Mouse (Mus musculus) T-cell, adult 2 months (primary cell): ENCODE measurements around the gene Degs1.
"Not testable (repeated sequence)": the region's sequence is repeated elsewhere in the genome, so short reads cannot be mapped to it uniquely, and the experiment has no call there.

ENCODE experiments used
- DNase-seq: peaks from one replicate; pipeline ENCODE4 v3.0.0; 2022; ENCODE audit warnings: low spot score

The Degs1 gene

DNA sequence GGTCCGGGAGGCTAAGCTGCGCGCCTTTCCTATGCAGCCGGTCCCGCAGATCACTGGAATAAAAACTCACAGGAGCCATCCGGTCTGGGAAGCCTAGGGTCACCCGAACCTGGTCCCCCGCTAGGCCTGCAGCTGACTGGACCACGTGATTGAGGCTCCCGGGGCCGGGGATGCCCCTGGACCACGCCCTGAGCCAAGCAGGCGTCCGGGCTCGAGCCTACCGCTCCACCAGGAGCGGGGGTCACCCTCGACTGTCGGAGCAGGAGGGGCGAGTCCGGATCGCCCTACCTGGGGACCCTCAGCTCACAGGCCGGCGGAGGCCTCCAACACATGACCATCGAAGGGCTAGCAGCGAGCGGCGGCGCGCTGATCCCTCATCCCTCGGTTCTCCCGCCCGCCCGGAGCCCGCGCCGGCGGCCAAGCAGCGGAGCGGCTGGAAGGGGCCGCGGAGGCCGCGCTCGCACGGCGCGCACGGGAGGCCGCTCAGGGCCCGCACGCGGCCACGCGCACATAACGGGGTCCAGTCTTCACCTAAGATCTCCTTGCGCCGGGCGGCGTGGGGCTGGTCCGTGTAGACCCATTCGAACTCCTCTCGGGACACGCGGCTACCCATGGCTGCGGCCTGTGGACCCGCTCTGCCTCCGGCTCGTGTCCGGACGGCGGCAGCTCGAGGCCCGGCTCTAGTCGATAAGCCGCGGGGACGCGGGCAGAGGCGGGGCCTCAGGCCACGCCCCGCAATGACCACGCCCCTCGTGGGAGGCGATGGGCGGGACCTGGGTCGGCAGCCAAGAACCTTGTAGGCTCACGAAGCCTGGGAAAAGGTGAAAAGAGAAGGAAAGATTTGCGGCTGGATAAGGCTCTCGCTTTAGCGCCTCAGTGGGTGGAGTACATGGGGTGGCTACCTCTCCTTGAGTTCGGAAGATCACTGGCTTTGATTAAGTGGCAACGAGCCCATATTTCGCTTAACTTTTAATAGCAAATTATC, at the start of gene Degs1:
Gene Degs1 (minus strand): TSS at position 714 of the 985 bp plus-strand sequence.
- peak; percentile 90 for DNase-seq

DNA sequence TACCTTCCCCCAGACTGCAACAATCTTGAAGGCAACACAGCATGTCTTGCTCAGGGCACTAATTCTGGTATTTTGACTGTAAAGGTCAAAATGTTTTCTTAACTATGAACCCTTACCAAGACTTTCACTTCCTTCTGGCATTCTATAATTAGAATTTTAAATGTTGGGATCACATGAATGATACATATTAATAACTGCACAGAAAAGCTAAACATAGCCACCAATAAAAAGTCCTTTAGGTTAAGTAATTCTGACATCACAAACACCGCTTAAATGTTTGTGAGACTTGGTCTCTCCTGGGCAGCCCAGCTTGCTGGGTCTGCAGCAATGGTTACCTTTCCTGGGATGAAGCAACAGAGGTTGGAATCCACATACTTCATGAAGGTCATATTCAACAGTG, 43.3 kb upstream of the Degs1 start:
- no peak for DNase-seq

DNA sequence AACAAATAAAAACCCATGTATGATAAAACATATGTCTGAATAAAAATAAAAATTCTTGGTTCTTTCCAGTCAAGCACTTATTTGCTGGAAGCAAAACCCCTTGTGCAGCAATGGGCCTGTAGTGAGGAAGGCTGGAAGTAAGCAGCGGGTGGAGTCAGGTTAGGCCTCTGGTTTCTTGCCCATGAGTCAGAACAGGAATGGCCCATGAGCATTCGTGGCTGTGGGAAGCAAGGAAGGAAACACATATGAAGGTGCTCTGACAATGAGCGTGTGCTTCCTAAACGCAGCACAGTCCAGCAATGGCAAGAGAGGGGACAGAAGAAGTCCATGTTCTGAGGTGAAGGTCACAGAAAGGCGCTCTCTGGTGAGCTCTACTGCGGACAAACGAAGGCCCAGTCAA, 41.9 kb upstream of the Degs1 start:
- no peak for DNase-seq

DNA sequence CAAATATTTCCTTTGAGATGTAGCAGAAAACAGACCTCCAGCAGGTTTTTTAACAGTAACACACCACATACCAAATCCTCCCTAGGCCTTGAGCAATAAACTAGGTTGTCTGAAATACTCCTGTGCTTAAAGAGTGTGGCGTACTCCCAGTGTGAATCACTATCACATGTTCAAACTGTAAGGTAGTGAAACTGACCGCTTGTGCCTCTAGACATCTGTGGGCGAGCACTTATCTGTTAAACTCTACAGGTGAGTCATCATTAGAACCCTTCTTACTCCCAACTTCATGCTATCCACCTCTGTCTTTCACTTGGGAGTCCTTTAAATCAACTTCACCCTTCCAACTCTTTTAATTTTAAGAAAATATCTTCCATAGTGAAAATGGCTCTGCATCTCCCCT, 40.5 kb upstream of the Degs1 start:
- DNase-seq = no peak

DNA sequence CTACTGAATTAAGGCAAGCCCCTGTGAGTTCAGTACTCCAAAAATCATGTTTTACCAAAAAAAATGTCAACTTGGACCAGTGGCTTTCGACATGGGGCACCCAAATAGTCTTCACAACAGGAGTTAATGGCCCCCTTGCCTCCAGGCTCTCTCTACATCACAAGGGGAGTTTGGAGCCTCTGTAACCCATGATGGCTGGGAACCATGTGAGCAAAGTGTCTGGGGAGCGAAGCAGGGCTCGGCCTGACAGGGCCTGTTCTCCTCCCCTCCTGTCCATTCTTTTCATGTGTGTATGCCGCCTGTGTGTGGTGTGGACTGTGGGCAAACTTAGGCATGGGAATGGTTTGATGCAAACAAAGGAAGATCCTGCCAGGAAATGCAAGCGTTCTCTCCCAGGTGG, 31.6 kb upstream of the Degs1 start:
- no peak for DNase-seq

DNA sequence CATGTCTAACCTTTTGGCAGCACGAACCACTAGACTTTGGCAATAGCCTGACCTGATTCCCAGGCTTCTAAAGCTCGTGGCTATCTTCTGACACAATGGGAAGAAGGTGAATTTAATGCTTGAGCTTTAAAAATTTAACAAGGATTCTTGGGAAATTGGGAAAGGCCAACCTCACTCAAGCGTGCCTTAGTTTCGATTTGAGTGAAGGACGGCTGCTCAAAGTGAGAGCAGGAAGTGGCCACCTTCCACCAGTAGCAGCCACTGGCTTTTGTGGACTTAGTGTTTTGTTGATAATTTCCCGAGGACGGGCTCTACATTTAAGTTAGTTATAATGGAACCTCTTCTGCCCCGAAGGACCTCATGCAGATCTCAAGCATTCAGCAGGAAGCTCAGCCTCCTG, 30.6 kb upstream of the Degs1 start:
- no peak for DNase-seq

DNA sequence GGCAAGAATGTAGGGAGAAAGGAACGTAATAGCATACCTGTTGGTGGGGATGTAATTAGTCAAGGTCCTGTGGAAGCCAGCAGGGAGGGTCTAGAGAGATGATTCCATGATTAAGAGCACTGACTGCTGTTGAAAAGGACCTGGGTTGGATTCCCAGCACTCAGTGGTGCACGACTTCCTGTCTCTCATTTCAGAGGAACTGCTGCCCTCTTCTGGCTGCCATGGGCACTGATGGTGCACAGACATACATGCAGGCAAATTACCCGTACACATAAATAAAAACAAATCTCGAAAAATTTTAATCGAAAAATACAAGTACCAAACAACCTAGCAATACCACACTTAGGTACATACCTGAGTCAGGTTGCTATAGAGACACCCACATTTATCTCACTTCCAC, 28.8 kb upstream of the Degs1 start:
- no peak for DNase-seq

DNA sequence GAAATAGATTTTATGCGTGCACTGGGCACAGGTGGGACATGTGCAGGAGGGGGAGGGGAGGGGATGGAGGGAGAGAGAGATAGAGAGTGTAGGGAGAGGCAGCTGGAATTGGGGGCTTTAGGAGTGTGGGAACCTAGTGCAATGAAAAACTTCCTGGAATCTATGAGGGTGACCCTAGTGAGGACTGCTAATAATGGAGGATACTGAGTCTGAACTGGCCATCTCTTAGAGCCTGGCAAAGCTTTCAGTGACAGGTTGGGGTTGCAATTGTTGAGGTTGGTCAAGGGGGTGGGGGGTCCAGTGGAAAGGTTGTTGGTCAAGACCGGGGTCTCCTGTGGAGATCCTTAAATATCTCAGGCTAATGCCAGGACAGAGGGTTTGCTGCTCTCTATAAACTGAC, 27.7 kb upstream of the Degs1 start:
- DNase-seq = no peak

DNA sequence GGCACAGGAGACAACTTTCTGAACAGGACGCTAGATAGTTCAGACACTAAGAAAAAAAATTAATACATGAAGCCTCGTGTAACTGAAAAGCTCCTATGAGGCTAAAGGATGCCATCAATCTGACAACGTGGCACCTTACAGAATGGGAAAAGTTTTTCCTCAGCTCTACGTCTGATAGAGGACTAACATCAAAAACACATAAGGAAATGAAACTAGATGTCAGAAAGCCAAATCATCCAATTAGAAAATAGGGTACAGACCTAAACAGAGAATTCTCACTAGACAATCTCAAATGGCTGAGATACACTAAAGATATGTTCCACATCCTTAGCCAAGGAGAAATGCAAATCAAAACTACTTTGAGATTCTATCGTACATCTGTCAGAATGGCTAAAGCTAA, 26.8 kb upstream of the Degs1 start:
- DNase-seq = no peak

DNA sequence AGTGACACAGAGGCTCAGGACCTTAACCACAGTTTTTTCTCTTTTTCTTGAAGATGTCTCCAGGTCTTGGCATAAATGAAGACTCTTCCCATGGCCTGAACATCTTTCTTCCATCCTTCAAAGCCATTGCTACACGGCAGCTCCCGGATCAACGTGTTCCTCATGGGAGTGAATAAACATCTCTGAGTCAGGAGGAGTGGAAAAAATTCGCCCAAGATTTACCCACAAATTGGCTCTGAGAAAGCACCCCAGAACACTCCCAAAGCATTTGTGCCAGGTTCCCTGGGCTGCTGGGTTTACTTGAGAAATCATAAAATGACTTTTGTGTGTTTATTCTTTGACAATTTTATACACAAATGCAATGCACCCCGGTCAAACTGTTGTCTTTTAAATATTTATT, 20.3 kb upstream of the Degs1 start:
- DNase-seq = no peak

DNA sequence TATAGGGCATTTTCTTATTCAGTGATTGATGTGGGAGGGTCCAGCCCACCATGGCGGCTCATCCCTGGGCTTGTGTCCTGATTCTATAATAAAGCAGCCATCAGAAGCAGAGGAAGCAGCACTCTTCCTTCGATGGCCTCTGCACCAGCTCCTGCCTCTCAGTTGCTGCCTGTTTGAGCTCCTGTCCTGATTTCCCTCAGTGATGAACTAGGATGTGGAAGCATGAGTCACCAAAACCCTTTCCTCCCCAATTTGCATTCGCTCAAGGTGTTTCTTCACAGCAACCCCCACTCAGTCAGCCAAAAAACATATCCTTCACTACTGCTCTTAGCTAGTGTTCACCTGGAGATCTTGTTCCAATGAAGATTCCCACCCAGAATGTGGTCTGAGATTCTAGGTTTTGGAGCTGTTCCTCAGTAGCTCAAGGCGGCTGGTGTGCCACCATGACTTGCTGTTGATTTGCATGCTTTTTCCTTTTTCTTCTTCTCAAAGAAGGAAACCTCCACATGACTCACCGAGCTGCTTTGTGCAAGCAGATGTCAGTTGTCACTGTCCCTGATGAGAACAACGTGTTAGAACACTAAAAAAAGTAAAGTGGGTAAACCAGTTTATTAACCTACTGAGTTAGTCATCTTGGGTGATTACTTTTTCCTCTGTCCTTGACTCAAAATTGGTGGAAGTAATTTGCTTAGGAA, 19.7 kb upstream of the Degs1 start:
- no peak for DNase-seq

DNA sequence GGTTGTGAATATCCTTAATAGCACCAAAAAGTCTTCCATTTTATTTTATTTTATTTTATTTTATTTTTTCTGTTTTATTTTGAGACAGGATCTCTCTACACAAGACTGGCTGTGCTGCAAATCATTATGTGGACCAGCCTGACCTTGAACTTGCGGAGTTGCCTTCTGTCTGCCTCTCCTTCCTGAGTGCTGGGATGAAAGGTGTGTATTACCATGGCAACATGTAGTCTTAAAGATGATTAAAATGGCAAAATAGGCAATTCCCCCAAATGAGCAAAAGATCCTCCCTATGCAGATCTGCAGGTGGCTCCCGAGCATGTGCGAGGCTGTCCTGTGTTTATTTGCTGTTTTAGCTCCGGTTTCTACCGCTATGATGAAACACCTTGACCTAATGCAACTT, 15.2 kb upstream of the Degs1 start:
- DNase-seq = no peak

DNA sequence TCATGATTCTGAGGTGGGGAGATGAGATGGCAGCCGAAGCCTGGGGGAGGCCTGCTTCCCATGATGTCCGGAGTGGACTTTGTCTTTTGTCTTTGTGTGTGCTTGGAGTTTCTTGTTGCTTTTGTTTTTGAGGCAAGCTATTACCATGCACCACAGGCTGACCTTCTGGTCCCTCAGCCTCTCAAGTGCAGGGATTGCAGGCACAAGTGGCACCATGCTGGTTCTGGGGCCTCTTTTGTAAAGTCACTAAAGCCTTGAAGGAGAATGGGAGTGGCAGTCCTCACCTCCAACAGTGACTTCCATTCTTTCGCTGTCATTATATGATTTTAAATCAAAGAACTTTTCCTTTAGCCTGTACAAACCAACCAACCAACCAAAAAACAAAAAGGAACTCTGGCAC, 14.6 kb upstream of the Degs1 start:
- no peak for DNase-seq

DNA sequence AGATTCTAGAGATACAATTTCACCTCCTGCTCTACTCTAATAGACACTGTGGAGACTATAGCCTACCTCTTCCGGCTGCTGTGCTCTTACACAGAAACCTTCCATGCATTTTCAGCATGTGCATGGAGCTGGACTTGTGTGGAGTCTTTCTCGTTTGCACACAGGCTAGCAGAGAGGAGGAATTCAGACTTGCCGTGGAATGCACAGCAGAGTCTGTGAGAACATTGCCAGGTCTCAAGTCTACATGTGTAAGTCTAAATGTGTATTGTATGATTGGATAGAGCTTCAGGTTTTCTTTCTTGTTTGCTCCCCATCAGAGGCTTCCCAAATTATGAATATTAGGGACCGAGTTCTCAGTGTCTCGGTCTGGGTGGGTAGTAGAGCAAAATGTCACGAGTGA, 14.2 kb upstream of the Degs1 start:
- no peak for DNase-seq

DNA sequence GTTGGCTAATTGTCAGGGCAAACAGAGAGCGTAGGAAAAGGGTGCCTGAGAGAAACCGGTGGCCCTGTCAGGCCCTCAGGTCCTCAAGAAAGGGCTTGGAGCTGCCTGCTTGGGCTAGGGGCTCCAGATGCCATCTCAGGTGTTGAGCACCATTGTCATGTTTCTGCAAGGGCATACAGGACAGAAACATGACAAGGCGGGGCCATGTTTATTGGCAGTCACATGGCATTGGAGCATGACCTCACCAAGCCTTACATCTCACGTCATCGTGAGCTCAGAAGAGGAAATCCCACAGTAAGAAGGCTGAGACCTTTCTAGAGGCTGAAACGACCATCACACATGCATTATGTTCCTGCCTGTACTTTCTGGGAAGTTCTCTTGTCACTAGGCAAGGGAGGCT, 13.5 kb upstream of the Degs1 start:
- no peak for DNase-seq

DNA sequence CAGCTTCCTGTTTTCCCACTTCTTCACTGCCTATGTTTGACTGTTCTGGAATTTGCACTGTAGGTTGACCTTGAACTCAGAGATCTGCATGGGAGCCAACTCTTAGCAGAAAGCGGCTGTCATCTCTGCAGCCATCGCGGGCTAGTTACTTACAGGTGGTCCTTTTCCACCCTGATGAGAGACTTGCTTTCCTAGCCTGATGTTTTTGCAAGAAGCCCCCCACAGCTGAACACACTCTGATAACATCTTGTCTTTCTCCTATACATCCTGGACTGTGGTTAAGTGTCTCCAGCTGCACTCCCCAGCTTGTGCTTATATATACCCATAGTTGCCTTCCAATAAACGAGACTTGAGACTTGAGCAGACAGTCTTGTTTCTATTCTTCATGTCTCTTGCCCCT, 9.7 kb upstream of the Degs1 start:
- DNase-seq = no peak

DNA sequence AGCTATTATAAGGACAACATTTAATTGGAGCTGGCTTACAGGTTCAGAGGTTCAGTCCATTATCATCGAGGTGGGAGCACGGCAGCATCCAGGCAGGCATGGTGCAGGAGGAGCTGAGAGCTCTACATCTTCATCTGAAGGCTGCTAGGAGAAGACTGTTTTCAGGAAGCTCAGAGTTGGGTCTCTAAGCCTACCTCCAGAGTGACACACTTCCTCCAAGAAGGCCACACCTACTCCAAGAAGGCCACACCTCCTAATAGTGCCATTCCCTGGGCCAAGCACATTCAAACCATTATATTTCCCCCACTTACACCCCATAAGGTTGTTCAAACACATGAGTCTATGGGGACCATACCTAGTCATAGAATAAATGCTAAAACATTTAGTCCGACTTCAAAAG, 8.1 kb upstream of the Degs1 start:
- DNase-seq = not testable (repeated sequence)

DNA sequence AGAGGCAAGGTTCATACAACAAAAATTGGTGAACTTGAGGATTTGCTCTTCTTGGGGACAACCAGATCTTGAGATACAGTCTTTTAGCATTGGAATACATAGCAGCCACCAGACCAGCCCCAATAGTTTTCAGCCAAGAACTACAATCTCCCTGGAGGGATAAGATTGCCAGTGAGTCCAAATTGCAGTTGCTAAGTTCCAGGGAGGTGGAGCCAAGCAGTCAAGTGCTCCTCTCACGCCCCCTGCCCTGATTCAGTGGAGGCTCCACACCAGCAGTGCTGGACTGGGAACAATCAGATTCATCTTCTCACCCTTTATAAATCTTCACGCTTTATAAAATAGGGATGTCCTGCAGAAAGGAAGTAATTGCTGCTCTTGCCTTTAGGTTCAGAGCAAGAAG, 7.2 kb upstream of the Degs1 start:
- no peak for DNase-seq

DNA sequence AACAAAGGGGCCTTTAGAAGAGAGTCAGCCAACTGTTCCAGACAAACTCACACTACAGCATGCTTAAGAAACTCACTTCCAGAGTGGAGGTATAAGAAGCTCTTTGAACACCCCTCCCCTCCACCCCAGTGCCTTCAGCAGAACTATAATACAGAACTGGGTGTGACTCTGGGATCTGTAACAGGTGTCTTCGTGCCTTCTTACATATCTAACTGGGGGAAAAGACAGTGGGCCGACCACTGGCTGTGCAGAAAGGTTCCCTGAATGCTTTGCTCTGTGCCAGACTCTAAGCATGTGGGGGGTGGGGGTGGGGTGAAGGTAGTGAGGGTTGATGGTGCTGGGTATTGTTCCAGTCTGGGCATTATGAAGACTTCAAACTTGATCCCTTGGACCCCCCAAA, 6.0 kb upstream of the Degs1 start:
- no peak for DNase-seq

DNA sequence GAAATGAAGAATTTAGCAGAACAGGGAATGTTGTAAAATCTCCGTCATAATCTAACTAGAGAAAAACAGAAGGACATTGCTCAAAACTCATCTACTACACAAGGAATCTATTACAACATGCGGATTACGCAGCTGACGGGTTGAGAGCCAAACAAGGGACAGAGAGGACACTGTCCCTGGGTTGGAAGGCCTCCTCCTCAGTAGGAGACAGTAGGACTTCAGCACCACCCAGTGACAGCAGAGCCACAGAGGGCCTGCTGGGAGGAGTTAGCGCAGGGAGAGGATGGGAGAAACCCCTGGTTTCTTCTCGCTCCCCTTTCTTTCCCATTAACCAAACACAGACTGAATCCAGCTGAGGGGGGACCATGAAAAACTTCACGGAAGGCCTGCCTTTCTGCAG, 5.2 kb upstream of the Degs1 start:
- DNase-seq = no peak

DNA sequence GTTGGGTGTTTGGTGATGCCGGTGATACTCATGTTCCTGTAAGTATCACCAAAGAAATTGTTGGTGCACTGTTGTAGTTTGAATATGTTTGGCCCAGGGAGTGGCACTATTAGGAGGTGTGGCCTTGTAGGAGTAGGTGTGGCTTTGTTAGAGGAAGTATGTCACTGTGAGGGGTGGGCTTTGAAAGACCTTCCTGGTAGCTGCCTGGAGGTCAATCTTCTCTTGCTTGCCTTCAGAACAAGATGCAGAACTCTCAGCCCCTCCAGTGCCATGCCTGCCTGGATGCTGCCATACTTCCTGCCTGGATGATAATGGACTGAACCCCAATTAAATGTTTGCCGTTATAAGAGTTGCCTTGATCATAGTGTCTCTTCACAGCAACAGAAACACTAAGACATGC, 2.2 kb upstream of the Degs1 start:
- no peak for DNase-seq

DNA sequence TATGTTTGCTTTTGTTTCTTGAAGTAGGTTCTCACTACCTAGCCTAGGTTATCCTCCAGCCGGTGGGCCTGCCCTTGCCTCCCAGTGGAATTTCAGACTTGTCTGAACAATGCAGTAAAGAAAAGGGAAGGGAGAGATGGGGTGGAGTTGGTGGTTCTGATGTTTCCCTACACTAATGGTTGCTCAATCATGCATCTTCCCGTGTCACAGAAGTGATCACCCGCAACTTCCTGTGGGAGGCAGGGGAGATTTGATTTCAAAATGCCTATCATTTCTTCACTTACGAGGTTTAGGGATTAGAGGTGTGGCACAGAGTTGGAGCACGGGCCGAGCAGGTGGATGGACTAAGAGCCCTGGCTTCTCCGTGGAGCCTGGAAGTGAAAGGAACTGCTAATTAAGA, 627 bp upstream of the Degs1 start:
- peak; percentile 9 for DNase-seq

DNA sequence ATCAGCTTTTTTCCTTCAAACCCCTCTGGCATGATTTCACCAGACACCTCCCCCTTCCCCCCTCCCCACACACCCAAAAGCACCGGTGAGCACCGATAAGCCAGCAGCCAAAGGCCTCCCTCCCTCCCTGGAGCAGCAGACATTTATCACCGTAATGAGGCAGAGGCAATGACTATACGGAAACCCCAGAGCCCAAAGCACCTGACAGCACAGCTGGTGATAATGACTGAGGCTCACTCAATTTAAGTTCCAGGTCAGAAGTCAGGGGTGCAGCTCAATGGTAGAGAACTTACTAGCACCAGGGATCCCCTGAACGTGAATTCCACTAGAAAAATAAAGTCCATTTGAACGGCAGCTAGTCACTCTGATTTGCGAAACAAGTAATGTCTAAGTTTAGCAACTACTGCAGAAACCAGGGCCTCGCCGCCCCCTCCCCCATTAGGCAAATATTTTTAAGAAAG, 1.3 kb downstream of the Degs1 start:
- peak; percentile 36 for DNase-seq
